Mouse (Mus musculus): ENCODE results near the gene Trp53inp2. TPM values are rescaled to one million over a fixed set of nuclear protein-coding genes. Genes with fewer than 3 reads are reported as not detected.

Trp53inp2 gene
- polyA plus RNA-seq, 1 experiment: 16.9 TPM

DNA sequence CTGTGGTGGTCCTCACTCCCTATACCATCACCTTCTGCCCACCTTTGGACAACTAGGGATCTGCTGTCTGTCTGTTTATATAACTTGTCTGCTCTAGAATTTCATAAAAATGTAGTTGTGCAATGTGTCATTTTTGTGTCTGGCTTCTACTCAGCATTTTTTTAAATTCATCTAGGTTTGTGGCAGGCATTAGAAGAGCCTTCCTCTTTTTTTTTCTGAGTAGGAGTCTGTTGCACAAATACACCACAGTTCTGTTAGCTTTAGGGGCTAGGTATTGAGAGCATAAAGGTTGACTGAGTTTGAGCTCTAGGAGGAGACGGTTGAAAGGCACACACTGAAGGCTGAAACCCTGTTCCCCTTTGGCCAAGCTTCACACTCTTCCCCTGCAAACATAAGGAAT is 7.6 kb upstream of the Trp53inp2 start:
- H3K36me3 ChIP-seq (ENCODE audit: control insufficient read depth, insufficient read depth, low read length): no peaks in the 10 kb centered on the region
- no peaks in the 10 kb centered on the region for H3K4me1 ChIP-seq (ENCODE audit: control insufficient read depth, insufficient read depth, insufficient read length)
- H3K27me3 ChIP-seq (ENCODE audit: control insufficient read depth, insufficient read depth, low read length): no peaks in the 10 kb centered on the region
- 63% methylated on average over 1 of the region's 1 CpGs for WGBS
- TF ChIP-seq CTCF (IDR thresholded peaks at IDR 0.05; ENCODE audit: extremely low read depth, insufficient read depth, insufficient read length, insufficient replicate concordance): no peak
- no peak for TF ChIP-seq POLR2A (IDR thresholded peaks at IDR 0.05; ENCODE audit: low read depth, low read length)
- no peak overlapping the region for H3K27ac ChIP-seq (ENCODE audit: insufficient read depth, low read length)
- H3K4me3 ChIP-seq (ENCODE audit: extremely low read depth, insufficient read depth, insufficient read length): no peak overlapping the region
- DNase-seq (ENCODE audit: low read depth in 1 of 2, low spot score in 2 of 2): no peak

DNA sequence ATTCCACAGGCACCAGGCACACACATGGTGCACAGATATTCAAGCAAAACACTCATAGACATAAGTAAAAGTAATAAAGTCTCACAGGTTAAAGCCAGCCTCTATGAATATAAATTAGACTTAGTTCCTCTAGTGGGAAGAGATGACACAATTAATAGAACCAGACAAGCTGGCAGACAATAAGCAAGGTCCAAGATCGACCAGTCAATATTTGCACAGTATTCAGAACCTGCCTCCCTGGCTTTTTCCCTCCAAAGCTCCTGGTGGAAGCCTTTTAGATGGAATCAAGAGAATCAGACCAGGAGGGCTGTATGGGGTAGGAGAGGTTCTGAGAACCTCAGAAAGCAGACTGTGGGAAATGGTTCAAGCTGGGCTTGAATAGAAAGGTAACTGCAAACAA is 7.0 kb upstream of the Trp53inp2 start:
- no peak overlapping the region for H3K4me3 ChIP-seq (ENCODE audit: extremely low read depth, insufficient read depth, insufficient read length)
- no peak overlapping the region for H3K27ac ChIP-seq (ENCODE audit: insufficient read depth, low read length)
- no peak for TF ChIP-seq POLR2A (IDR thresholded peaks at IDR 0.05; ENCODE audit: low read depth, low read length)
- TF ChIP-seq CTCF (IDR thresholded peaks at IDR 0.05; ENCODE audit: extremely low read depth, insufficient read depth, insufficient read length, insufficient replicate concordance): no peak
- DNase-seq (ENCODE audit: low read depth in 1 of 2, low spot score in 2 of 2): no peak
- no peaks in the 10 kb centered on the region for H3K36me3 ChIP-seq (ENCODE audit: control insufficient read depth, insufficient read depth, low read length)
- H3K27me3 ChIP-seq (ENCODE audit: control insufficient read depth, insufficient read depth, low read length): no peaks in the 10 kb centered on the region
- WGBS: 72% methylated on average over 1 of the region's 1 CpGs
- H3K4me1 ChIP-seq (ENCODE audit: control insufficient read depth, insufficient read depth, insufficient read length): no peaks in the 10 kb centered on the region

DNA sequence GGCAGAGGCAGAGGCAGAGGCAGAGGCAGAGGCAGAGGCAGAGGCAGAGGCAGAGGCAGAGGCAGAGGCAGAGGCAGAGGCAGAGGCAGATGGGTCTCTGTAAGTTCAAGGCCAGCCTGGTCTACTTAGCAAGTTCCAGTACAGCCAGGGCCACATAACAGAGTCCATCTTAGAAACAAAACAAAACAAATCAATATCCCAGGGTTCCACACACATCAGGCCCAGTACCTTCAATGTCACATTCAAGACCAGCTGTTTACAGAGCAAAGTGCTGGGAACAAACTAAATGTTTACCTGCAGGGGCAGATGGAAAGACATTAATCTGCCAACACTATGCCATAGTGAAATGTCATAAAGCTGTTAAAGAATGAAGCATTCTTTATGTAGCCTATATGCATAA is 6.3 kb upstream of the Trp53inp2 start:
- no peaks in the 10 kb centered on the region for H3K27me3 ChIP-seq (ENCODE audit: control insufficient read depth, insufficient read depth, low read length)
- H3K27ac ChIP-seq (ENCODE audit: insufficient read depth, low read length): no peak overlapping the region

DNA sequence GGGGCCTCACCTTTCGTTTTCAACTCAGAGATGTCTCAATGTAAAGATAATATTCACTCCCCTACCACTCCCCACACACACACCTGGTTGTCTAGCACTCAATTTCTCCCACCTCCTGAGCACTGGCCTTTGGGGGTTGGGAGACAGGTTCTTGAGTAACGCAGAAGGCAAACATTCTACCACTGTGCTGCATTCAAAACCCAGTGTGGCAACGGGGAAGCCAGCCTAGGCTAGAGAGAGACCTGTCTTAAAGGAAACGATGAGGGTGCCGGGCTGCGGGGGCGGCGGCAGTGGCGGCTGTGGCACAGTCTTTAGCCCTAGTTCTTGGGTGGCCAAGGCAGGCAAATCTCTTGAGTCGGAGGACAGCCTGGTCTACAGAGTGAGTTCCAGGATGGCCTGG is 4.7 kb upstream of the Trp53inp2 start:
- H3K27me3 ChIP-seq (ENCODE audit: control insufficient read depth, insufficient read depth, low read length): no peaks in the 10 kb centered on the region
- H3K36me3 ChIP-seq (ENCODE audit: control insufficient read depth, insufficient read depth, low read length): no peaks in the 10 kb centered on the region
- no peak overlapping the region for H3K4me3 ChIP-seq (ENCODE audit: extremely low read depth, insufficient read depth, insufficient read length)
- H3K27ac ChIP-seq (ENCODE audit: insufficient read depth, low read length): no peak overlapping the region
- TF ChIP-seq POLR2A (IDR thresholded peaks at IDR 0.05; ENCODE audit: low read depth, low read length): no peak
- WGBS: 89% methylated on average over 10 of the region's 10 CpGs
- DNase-seq (ENCODE audit: low read depth in 1 of 2, low spot score in 2 of 2): no peak
- H3K4me1 ChIP-seq (ENCODE audit: control insufficient read depth, insufficient read depth, insufficient read length): no peaks in the 10 kb centered on the region

More for the DNA sequence above, 6.3 kb upstream of the Trp53inp2 start:
- no peak for DNase-seq (ENCODE audit: low read depth in 1 of 2, low spot score in 2 of 2)
- Histone ChIP-seq H3K4me1 (ENCODE audit: control insufficient read depth, insufficient read depth, insufficient read length) (no peaks in the 10 kb centered on the region), H3K36me3 (ENCODE audit: control insufficient read depth, insufficient read depth, low read length) (no peaks in the 10 kb centered on the region), H3K4me3 (ENCODE audit: extremely low read depth, insufficient read depth, insufficient read length) (no peak overlapping the region)
- no peak for TF ChIP-seq CTCF (IDR thresholded peaks at IDR 0.05; ENCODE audit: extremely low read depth, insufficient read depth, insufficient read length, insufficient replicate concordance)
- TF ChIP-seq POLR2A (IDR thresholded peaks at IDR 0.05; ENCODE audit: low read depth, low read length): no peak

DNA sequence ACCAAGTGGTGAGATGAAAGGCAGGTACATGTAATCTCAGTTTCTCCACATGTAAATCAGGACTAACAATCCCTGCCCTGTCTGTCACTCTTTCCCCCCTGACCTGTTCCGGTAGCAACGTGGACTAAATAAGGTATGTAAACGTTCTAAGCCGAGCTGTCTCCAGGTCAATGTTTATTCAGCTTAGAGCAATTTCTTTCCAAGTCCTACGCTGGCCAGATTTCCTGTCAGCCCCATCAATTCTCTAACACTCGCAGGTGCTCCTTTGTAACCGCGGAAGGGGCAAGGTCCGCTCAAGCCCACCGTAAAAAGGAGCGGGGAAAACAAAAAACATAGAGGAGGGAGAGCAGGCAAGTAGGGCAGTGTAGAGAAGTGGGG is 190 bp downstream of the Trp53inp2 start:
- WGBS: 3% methylated on average over 11 of the region's 11 CpGs
- no peaks in the 10 kb centered on the region for H3K36me3 ChIP-seq (ENCODE audit: control insufficient read depth, insufficient read depth, low read length)
- H3K4me3 ChIP-seq (ENCODE audit: extremely low read depth, insufficient read depth, insufficient read length): peak overlapping the region; percentile 85
- no peaks in the 10 kb centered on the region; the same call in none of the 2 replicates for H3K4me1 ChIP-seq (ENCODE audit: control insufficient read depth, insufficient read depth, insufficient read length)
- TF ChIP-seq POLR2A (IDR thresholded peaks at IDR 0.05; ENCODE audit: low read depth, low read length) (no peak), CTCF (IDR thresholded peaks at IDR 0.05; ENCODE audit: extremely low read depth, insufficient read depth, insufficient read length, insufficient replicate concordance) (no peak)
- no peak for DNase-seq (ENCODE audit: low read depth in 1 of 2, low spot score in 2 of 2)
- no peaks in the 10 kb centered on the region for H3K27me3 ChIP-seq (ENCODE audit: control insufficient read depth, insufficient read depth, low read length)
- no peak overlapping the region for H3K27ac ChIP-seq (ENCODE audit: insufficient read depth, low read length)

DNA sequence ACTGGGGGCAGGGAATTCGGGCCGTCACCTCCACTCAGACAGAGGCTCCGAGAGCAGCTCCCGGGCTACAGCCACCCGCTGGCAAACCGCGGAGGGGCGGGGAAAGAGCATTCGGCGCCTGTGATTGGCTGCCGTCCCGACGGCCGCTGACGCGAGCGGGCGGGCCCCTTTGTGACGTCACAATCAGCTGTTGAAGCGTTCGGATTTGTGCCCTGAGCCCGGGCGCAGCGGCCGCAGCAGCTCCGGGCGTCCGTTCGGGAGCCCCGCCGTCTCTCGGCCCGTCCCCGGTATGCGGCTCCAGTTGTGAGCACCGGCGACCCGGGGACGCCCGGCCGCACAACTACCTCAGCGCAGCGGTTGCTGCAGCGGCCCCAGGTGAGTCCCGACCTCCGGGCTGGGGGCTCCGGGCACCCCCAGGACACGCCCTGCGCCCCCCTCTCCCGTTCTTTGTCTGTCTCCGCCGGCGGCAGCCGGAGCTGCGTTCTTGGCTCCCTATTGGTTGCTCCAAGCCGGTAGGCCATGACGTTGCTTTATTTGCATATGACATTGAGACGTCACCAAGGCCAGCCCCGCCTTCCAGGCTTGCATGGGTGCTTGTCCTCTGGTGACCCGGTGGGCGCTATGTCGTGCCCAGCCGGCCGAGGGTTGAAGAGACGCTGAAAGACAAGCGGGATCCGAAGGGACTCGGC is 928 bp downstream of the Trp53inp2 start:
- no peaks in the 10 kb centered on the region for H3K36me3 ChIP-seq (ENCODE audit: control insufficient read depth, insufficient read depth, low read length)
- peak overlapping the region; percentile 85 for H3K4me3 ChIP-seq (ENCODE audit: extremely low read depth, insufficient read depth, insufficient read length)
- peak overlapping the region; percentile 98 for H3K27ac ChIP-seq (ENCODE audit: insufficient read depth, low read length)
- no peaks in the 10 kb centered on the region for H3K27me3 ChIP-seq (ENCODE audit: control insufficient read depth, insufficient read depth, low read length)
- WGBS: 1% methylated on average over 68 of the region's 68 CpGs
- peak; percentile 93 to 96 for DNase-seq (ENCODE audit: low read depth in 1 of 2, low spot score in 2 of 2)
- H3K4me1 ChIP-seq (ENCODE audit: control insufficient read depth, insufficient read depth, insufficient read length): no peaks in the 10 kb centered on the region; the same call in none of the 2 replicates
- TF ChIP-seq POLR2A (IDR thresholded peaks at IDR 0.05; ENCODE audit: low read depth, low read length): no peak
- TF ChIP-seq CTCF (IDR thresholded peaks at IDR 0.05; ENCODE audit: extremely low read depth, insufficient read depth, insufficient read length, insufficient replicate concordance): no peak

DNA sequence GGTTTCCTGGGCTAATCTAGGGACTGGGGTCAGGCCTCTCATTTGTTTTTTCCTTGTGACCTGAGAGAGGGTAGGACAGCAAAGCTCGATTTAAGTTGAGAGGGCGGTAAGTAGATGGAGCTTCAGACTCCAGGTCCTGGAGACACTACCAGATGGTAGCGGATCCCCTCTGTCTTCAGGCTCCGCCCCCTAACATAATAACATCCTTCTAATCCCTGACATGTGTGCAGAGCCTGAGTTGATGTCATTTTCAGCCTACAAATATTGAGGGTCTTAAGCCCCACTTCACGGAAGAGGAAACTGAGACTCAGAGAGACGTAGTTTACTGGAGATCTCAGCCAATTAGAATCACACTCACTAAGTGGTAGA is 1.5 kb downstream of the Trp53inp2 start:
- TF ChIP-seq CTCF (IDR thresholded peaks at IDR 0.05; ENCODE audit: extremely low read depth, insufficient read depth, insufficient read length, insufficient replicate concordance) (no peak), POLR2A (IDR thresholded peaks at IDR 0.05; ENCODE audit: low read depth, low read length) (no peak)
- H3K27ac ChIP-seq (ENCODE audit: insufficient read depth, low read length): peak overlapping the region; percentile 98
- WGBS: 37% methylated on average over 6 of the region's 6 CpGs
- H3K36me3 ChIP-seq (ENCODE audit: control insufficient read depth, insufficient read depth, low read length): no peaks in the 10 kb centered on the region
- no peaks in the 10 kb centered on the region for H3K27me3 ChIP-seq (ENCODE audit: control insufficient read depth, insufficient read depth, low read length)
- peak overlapping the region; percentile 85 for H3K4me3 ChIP-seq (ENCODE audit: extremely low read depth, insufficient read depth, insufficient read length)
- H3K4me1 ChIP-seq (ENCODE audit: control insufficient read depth, insufficient read depth, insufficient read length): no peaks in the 10 kb centered on the region; the same call in none of the 2 replicates
- DNase-seq (ENCODE audit: low read depth in 1 of 2, low spot score in 2 of 2): no peak
